Mouse (Mus musculus) lung, embryonic 14.5 days (tissue): ENCODE results near the gene Lbp. TPM values are rescaled to one million over a fixed set of nuclear protein-coding genes. Genes with fewer than 3 reads are reported as not detected.

ENCODE experiments used
- ATAC-seq: fragments of 200-750 bp; cut with Nextera tagmentation; 2 replicates; pipeline ENCODE4 v1.8.0; 2017; ENCODE audit warnings: mild to moderate bottlenecking, moderate TSS enrichment, moderate library complexity; ENCODE audit not compliant: insufficient read depth
- DNase-seq: peaks from one replicate; pipeline ENCODE4 v3.0.0-alpha.2; 2015
- H3K27ac ChIP-seq: fragments of 300-500 bp; sonication (generic); 2 replicates; pipeline ENCODE4 v1.5.1; 2014; ENCODE audit warnings: low read depth, mild to moderate bottlenecking, moderate library complexity
- H3K27me3 ChIP-seq: fragments of 300-500 bp; sonication (generic); 2 replicates; pipeline ENCODE4 v1.6.1; 2014; ENCODE audit warnings: low read length, control low read depth; ENCODE audit not compliant: insufficient read depth
- H3K36me3 ChIP-seq: fragments of 300-500 bp; sonication (generic); 2 replicates; pipeline ENCODE4 v1.6.1; 2014; ENCODE audit warnings: control low read depth; ENCODE audit not compliant: insufficient read depth
- H3K4me1 ChIP-seq: fragments of 300-500 bp; sonication (generic); 2 replicates; pipeline ENCODE4 v1.6.1; 2014; ENCODE audit warnings: antibody characterized with exemption, control low read depth; ENCODE audit not compliant: insufficient read depth
- H3K4me2 ChIP-seq: fragments of 300-500 bp; sonication (generic); 2 replicates; pipeline ENCODE4 v1.6.1; 2014; ENCODE audit warnings: mild to moderate bottlenecking
- H3K4me3 ChIP-seq: fragments of 300-500 bp; sonication (generic); 2 replicates; pipeline ENCODE4 v1.5.1; 2014; ENCODE audit warnings: low read depth, low read length
- H3K9ac ChIP-seq: fragments of 300-500 bp; sonication (generic); 2 replicates; pipeline ENCODE4 v1.6.1; 2014
- H3K9me3 ChIP-seq: fragments of 300-500 bp; sonication (generic); 2 replicates; pipeline ENCODE4 v1.6.1; 2016; ENCODE audit warnings: low read depth, low read length, control low read depth
- CTCF ChIP-seq: IDR thresholded peaks from 2 replicates; pipeline ENCODE4 v1.5.1; 2016; ENCODE audit warnings: antibody characterized with exemption, low read depth
- WGBS: fragments of 180-500 bp; shearing (Covaris S2); extraction: QIAGEN DNeasy Blood & Tissue Kit; methylation state at CpG from one replicate; pipeline ENCODE4 v1.1.7; 2014; 5-methylcytosine and 5-hydroxymethylcytosine counted together
- polyA plus RNA-seq: library from polyadenylated mRNA; unstranded; fragments of >200 nt; fragmentation: Nextera tagmentation; extraction: Ambion mirVana; gene quantifications from 2 replicates; pipeline ENCODE4 v1.2.1, GENCODE M21; 2014

Gene Lbp
- polyA plus RNA-seq, 1 experiment from 2014 or later, result 9.9 TPM

GRCm38 (mm10) chr2:158359757-158360620 lies 53.7 kb downstream of the Lbp start:
- Histone ChIP-seq H3K9ac (peak overlapping the region; percentile 83), H3K4me2 (peak overlapping the region; percentile 83), H3K4me1 (no peaks in the 10 kb centered on the region), H3K9me3 (no peaks in the 10 kb centered on the region), H3K36me3 (peaks cover 55% of the 10 kb centered on the region), H3K4me3 (peak overlapping the region; percentile 67), H3K27me3 (no peaks in the 10 kb centered on the region), H3K27ac (0 out of 2 replicates have a peak overlapping the region, but pooled peaks have one; percentile 38)
- no peak for DNase-seq
- ATAC-seq, result no peak
- WGBS, result 53% methylated on average over 12 of the region's 12 CpGs
- TF ChIP-seq CTCF, result no peak

GRCm38 (mm10) chr2:158360873-158361677 lies 54.8 kb downstream of the Lbp start:
- ATAC-seq, result peak; percentile 91

GRCm38 (mm10) chr2:158361678-158362320 lies 55.5 kb downstream of the Lbp start:
- DNase-seq, result no peak

More at GRCm38 (mm10) chr2:158360873-158361677, 54.8 kb downstream of the Lbp start:
- under 1% methylated on average over 41 of the region's 41 CpGs for WGBS
- Histone ChIP-seq H3K36me3 (peaks cover 44% of the 10 kb centered on the region), H3K4me3 (peak overlapping the region; percentile 67), H3K4me1 (no peaks in the 10 kb centered on the region), H3K4me2 (peak overlapping the region; percentile 83), H3K27ac (peak overlapping the region; percentile 84), H3K27me3 (no peaks in the 10 kb centered on the region), H3K9me3 (no peaks in the 10 kb centered on the region), H3K9ac (peak overlapping the region; percentile 83)
- peak; percentile 98 for DNase-seq
- peak; percentile 83 for TF ChIP-seq CTCF

GRCm38 (mm10) chr2:158364175-158364574 lies 57.9 kb downstream of the Lbp start:
- Histone ChIP-seq H3K4me2 (no peak overlapping the region), H3K36me3 (peaks cover 13% of the 10 kb centered on the region), H3K4me3 (no peak overlapping the region), H3K9me3 (no peaks in the 10 kb centered on the region), H3K4me1 (no peaks in the 10 kb centered on the region), H3K27me3 (no peaks in the 10 kb centered on the region), H3K27ac (no peak overlapping the region), H3K9ac (no peak overlapping the region)
- no peak for DNase-seq
- WGBS, result 76% methylated on average over 4 of the region's 4 CpGs
- ATAC-seq, result no peak
- no peak for TF ChIP-seq CTCF

More at GRCm38 (mm10) chr2:158361678-158362320, 55.5 kb downstream of the Lbp start:
- Histone ChIP-seq H3K36me3 (peaks cover 37% of the 10 kb centered on the region), H3K27ac (peak overlapping the region; percentile 70; the same call in 1 of the 2 replicates), H3K9ac (0 out of 2 replicates have a peak overlapping the region, but pooled peaks have one; percentile 4), H3K4me1 (no peaks in the 10 kb centered on the region), H3K27me3 (no peaks in the 10 kb centered on the region), H3K4me2 (peak overlapping the region; percentile 41; the same call in 1 of the 2 replicates), H3K9me3 (no peaks in the 10 kb centered on the region), H3K4me3 (peak overlapping the region; percentile 67)
- WGBS, result 33% methylated on average over 8 of the region's 8 CpGs
- peak; percentile 53; the same call in 1 of the 2 replicates for ATAC-seq
- TF ChIP-seq CTCF, result no peak

- Histone ChIP-seq H3K9me3 (no peaks in the 10 kb centered on the region), H3K9ac (no peak overlapping the region), H3K36me3 (peaks cover 2% of the 10 kb centered on the region), H3K4me2 (no peak overlapping the region), H3K4me1 (no peaks in the 10 kb centered on the region), H3K4me3 (no peak overlapping the region), H3K27ac (no peak overlapping the region), H3K27me3 (no peaks in the 10 kb centered on the region)
- 70% methylated on average over 12 of the region's 12 CpGs for WGBS
- DNase-seq (no peak), ATAC-seq (no peak)
- TF ChIP-seq CTCF, result no peak
Observed at GRCm38 (mm10) chr2:158365099-158365850, 59.0 kb downstream of the Lbp start.

- Histone ChIP-seq H3K27ac (no peak overlapping the region), H3K36me3 (no peaks in the 10 kb centered on the region), H3K27me3 (no peaks in the 10 kb centered on the region), H3K9me3 (no peaks in the 10 kb centered on the region), H3K4me3 (no peak overlapping the region), H3K9ac (no peak overlapping the region), H3K4me2 (no peak overlapping the region), H3K4me1 (no peaks in the 10 kb centered on the region)
- no peak for ATAC-seq
- DNase-seq, result no peak
- WGBS, result 59% methylated on average over 5 of the region's 5 CpGs
- no peak for TF ChIP-seq CTCF
Observed at GRCm38 (mm10) chr2:158367654-158368053, 61.4 kb downstream of the Lbp start.
